Mouse (Mus musculus) erythroblast, embryonic 14.5 days (primary cell): Measurements from ENCODE around the gene Pla2g12a.

Source experiments
- GATA1 ChIP-seq: IDR thresholded peaks from 2 replicates; pipeline ENCODE4 v1.6.1; 2012; ENCODE audit warnings: low read length, inconsistent platforms, mixed read lengths
- TAL1 ChIP-seq: IDR thresholded peaks from 3 replicates; pipeline ENCODE4 v1.6.1; 2012; ENCODE audit warnings: low read length, inconsistent platforms, mixed read lengths

GRCm38 (mm10) chr3:129903866-129904265 is 25.5 kb downstream of the Pla2g12a start:
- TF ChIP-seq TAL1 = no peak
- no peak for TF ChIP-seq GATA1
